Mouse (Mus musculus) lung, adult 2 months (tissue): Measurements from ENCODE around the gene Hdlbp. TPM values are rescaled to one million over a fixed set of nuclear protein-coding genes. Genes with fewer than 3 reads are reported as not detected.

Experiments
- DNase-seq: peaks from one replicate; pipeline ENCODE4 v3.0.0; 2022
- H3K4me1 ChIP-seq: fragments of 200-500 bp; 2 replicates; pipeline ENCODE4 v1.6.1; 2011; ENCODE audit warnings: low read length; ENCODE audit not compliant: control insufficient read depth, insufficient read depth
- H3K4me3 ChIP-seq: fragments of 200-500 bp; replicated peaks from 2 replicates; pipeline ENCODE3; 2011; ENCODE audit warnings: low read depth, mild to moderate bottlenecking, control low read depth, low read length; ENCODE audit errors: extremely low read depth
- CTCF ChIP-seq: fragments of 200-500 bp; IDR thresholded peaks from 2 replicates; pipeline ENCODE4 v1.5.1; 2011; ENCODE audit warnings: mild to moderate bottlenecking, low read length, control low read depth; ENCODE audit not compliant: insufficient read depth
- POLR2A ChIP-seq: fragments of 200-500 bp; IDR thresholded peaks from 2 replicates; pipeline ENCODE4 v1.6.1; 2011; ENCODE audit warnings: low read depth, mild to moderate bottlenecking, control low read depth, low read length, borderline replicate concordance; ENCODE audit errors: extremely low read depth
- WGBS: fragments of 180-500 bp; shearing (Covaris S2); methylation state at CpG from one replicate; pipeline ENCODE4 v1.1.7; 2018; 5-methylcytosine and 5-hydroxymethylcytosine counted together
- polyA plus RNA-seq: library from polyadenylated mRNA; depleted of rRNA; stranded (reverse); fragments of >200 nt; gene quantifications from 2 replicates; pipeline ENCODE4 v1.2.3, GENCODE M21; 2012; rRNA removed

Gene Hdlbp
- polyA plus RNA-seq, 1 experiment = 61.2 TPM

DNA sequence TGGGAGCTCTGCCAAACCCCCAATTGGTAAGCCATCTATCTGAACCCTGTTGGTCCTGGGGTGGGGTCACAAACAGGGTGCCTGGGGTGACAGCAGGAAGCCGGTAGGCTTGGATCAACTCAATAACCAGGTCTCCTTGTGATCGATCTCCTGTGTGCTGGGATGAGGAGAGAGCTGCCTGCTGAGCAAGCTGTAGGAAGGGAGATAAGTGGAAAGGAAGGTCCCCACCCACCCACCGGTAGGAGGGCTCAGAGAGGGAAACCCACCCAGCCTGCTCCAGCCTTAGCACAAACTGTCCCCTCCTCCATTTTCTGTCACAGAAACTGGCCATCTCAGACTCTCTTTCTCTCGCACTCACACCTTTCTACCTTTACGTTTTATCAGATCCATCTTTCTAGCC, 101.3 kb downstream of the Hdlbp start:
- DNase-seq = no peak
- TF ChIP-seq POLR2A (no peak), CTCF (no peak)
- Histone ChIP-seq H3K4me3 (no peak overlapping the region), H3K4me1 (no peaks in the 10 kb centered on the region)
- WGBS = 46% methylated on average over 5 of the region's 5 CpGs

DNA sequence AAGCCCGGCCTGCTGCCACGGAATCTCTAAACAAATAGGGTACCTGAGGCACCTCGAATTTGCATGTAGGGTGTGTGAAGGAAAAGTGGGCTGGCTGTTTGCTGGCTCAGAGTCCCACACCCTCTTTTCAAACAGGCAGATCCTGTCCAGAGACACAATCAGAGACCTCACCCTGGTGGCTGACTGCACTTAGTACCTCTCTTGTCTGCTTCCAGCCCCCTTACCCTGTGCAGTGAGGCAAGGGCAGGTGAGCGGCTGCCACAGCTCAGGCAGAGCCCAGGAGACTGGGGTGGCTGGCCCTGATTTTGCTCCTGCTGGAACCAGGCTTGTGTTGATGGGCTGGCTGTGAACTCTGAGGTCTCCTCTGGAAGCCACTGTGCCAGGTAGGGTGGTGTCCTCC, 105.0 kb downstream of the Hdlbp start, which contains the start of gene Ano7:
Gene Ano7, plus strand, starts transcription at position 266 of the 400 bp plus-strand sequence.
- TF ChIP-seq POLR2A (no peak), CTCF (no peak)
- 62% methylated on average over 4 of the region's 4 CpGs for WGBS

GRCm38 (mm10) chr1:93365641-93366040, 113.0 kb downstream of the Hdlbp start:
- TF ChIP-seq POLR2A = no peak
- no peak for TF ChIP-seq CTCF
- Histone ChIP-seq H3K4me3 (no peak overlapping the region), H3K4me1 (no peaks in the 10 kb centered on the region)
- DNase-seq = no peak
- 91% methylated on average over 6 of the region's 6 CpGs for WGBS

More for the DNA sequence above, 105.0 kb downstream of the Hdlbp start, which contains the start of gene Ano7:
- no peaks in the 10 kb centered on the region for H3K4me1 ChIP-seq
- H3K4me3 ChIP-seq = no peak within 1 kb of the TSS
- DNase-seq = no peak

DNA sequence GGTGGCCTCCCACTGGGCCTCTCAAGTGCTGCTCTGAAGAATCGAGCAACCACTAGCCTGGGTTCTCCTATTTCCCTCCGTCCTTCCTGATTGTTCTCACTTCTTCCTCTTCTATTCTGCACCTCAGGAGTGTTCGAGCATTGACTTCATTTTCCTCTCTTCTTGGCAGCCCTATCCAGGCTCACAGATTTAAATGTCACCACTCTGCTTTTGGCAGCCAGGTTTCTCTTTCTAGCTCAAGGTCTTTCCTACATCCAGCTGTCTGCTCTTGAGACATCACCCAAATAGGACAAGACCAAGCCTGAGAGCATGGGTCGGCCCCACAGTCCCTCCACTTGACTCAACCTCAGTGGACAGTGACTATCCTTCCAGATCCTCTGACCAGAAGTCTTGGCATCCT, 116.0 kb downstream of the Hdlbp start:
- H3K4me1 ChIP-seq = no peaks in the 10 kb centered on the region
- H3K4me3 ChIP-seq = no peak overlapping the region
- TF ChIP-seq POLR2A (no peak), CTCF (no peak)
- DNase-seq = no peak
- 79% methylated on average over 4 of the region's 4 CpGs for WGBS

Other genes with a start within 250 kb of the Hdlbp start
- 26.6 and 28.1 TPM in 2 replicates for gene Sned1, start 243.0 kb downstream of the Hdlbp start, polyA plus RNA-seq
- gene Mterf4, start 172.9 kb downstream of the Hdlbp start, polyA plus RNA-seq = 7.4 and 9.8 TPM in 2 replicates
- 3.0 and 4.2 TPM in 2 replicates for gene Ppp1r7, start 136.0 kb downstream of the Hdlbp start, polyA plus RNA-seq
- 0.69 and 0.86 TPM in 2 replicates for gene Pask, start 135.3 kb downstream of the Hdlbp start, polyA plus RNA-seq
- 0.59 and 0.69 TPM in 2 replicates for gene Ano7, start 104.9 kb downstream of the Hdlbp start, polyA plus RNA-seq
- gene Farp2, start 33.3 kb upstream of the Hdlbp start, polyA plus RNA-seq = 4.2 and 4.7 TPM in 2 replicates
- 88.6 and 141 TPM in 2 replicates for gene Stk25, start 179.8 kb upstream of the Hdlbp start, polyA plus RNA-seq
- gene Bok, start 206.8 kb upstream of the Hdlbp start, polyA plus RNA-seq = 32.5 and 41.7 TPM in 2 replicates